ENCODE assay signal across 8 mouse cellular contexts in the genomic region with DNA sequence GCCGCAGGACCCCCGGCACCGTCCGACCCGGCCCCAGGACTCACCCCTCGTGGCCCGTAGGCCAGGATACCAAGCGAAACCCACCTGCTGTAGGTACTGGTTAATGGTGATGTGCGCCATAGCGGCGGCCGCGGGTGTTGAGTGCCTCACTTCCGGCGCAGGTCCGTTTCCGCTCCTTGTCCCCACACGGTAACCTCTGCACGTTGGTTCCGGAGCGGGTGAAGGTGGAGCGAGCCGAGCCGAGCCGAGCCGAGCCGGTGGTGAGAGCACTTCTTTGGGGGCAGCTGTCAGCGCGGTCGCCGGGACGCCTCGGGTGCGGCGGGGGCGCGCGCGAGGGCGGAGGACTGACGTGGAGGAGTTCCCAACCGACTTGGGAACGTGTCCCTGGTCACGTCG. TPM values are rescaled to one million over a fixed set of nuclear protein-coding genes. Genes with fewer than 3 reads are reported as not detected.
DNase-seq lines count a peak whose midpoint lies in the region; ATAC-seq and TF ChIP-seq lines count a peak whose summit lies in the region.

No protein-coding gene starts in this region.

- peak overlapping the region; percentile 97 for H3K27ac ChIP-seq in forebrain, postnatal 0 days (ENCODE audit: low read depth, low read length)
- peak overlapping the region; percentile 93 for H3K27ac ChIP-seq in lung, embryonic 16.5 days (ENCODE audit: low read length)

- no peaks in the 10 kb centered on the region for H3K27me3 ChIP-seq in G1E (ENCODE audit: insufficient read depth, low read length)
- no peaks in the 10 kb centered on the region for H3K27me3 ChIP-seq in forebrain, postnatal 0 days (ENCODE audit: insufficient read depth, low read length)
- no peaks in the 10 kb centered on the region for H3K27me3 ChIP-seq in lung, embryonic 16.5 days (ENCODE audit: control insufficient read depth, insufficient read depth, low read depth, low read length)

- H3K4me3 ChIP-seq in G1E (ENCODE audit: low read depth, low read length), result peak overlapping the region; percentile 100
- peak overlapping the region; percentile 96 for H3K4me3 ChIP-seq in forebrain, postnatal 0 days (ENCODE audit: low read depth, low read length)
- H3K4me3 ChIP-seq in lung, embryonic 16.5 days (ENCODE audit: low read length), result peak overlapping the region; percentile 99

- no peak for TF ChIP-seq CTCF in G1E (IDR thresholded peaks at IDR 0.05; ENCODE audit: low read depth, low read length)
- TF ChIP-seq CTCF in forebrain, postnatal 0 days (IDR thresholded peaks at IDR 0.05; ENCODE audit: low read depth), result no peak; the same call in 1 of the 2 replicates

- peaks cover 53% of the 10 kb centered on the region for H3K4me1 ChIP-seq in G1E (ENCODE audit: insufficient read depth, low read depth, low read length)
- H3K4me1 ChIP-seq in forebrain, postnatal 0 days (ENCODE audit: insufficient read depth), result peaks cover 14% of the 10 kb centered on the region
- H3K4me1 ChIP-seq in lung, embryonic 16.5 days (replicated peaks; ENCODE audit: control insufficient read depth, insufficient read depth, low read length), result peaks cover 19% of the 10 kb centered on the region

- peak overlapping the region; percentile 94 for H3K4me2 ChIP-seq in forebrain, postnatal 0 days (ENCODE audit: low read depth)
- peak overlapping the region; percentile 91 for H3K4me2 ChIP-seq in lung, embryonic 16.5 days (ENCODE audit: low read depth, low read length)

- H3K9ac ChIP-seq in forebrain, postnatal 0 days, result peak overlapping the region; percentile 82
- H3K9ac ChIP-seq in lung, embryonic 16.5 days (ENCODE audit: low read length), result peak overlapping the region; percentile 94

- 3% methylated on average over 42 of the region's 45 CpGs for WGBS in forebrain, postnatal 0 days
- WGBS in lung, embryonic 16.5 days, result under 1% methylated on average over 45 of the region's 45 CpGs

- ATAC-seq in G1E (ENCODE audit: extremely low read depth, insufficient number of reproducible peaks, low FRiP score, poor library complexity, severe bottlenecking), result peak; percentile 63
- ATAC-seq in forebrain, postnatal 0 days, result peak; percentile 87
- peak; percentile 65 to 73 for ATAC-seq in hematopoietic stem cell, adult 5-6 weeks (replicated peaks in 1 of 2; ENCODE audit: insufficient read depth in 1 of 2, low FRiP score in 2 of 2, low TSS enrichment in 1 of 2, low read depth in 1 of 2, poor library complexity in 2 of 2, severe bottlenecking in 2 of 2)
- peak; percentile 82 for ATAC-seq in lung, embryonic 16.5 days (ENCODE audit: low read depth)

- no peaks in the 10 kb centered on the region for H3K9me3 ChIP-seq in G1E (replicated peaks)
- no peaks in the 10 kb centered on the region for H3K9me3 ChIP-seq in forebrain, postnatal 0 days (ENCODE audit: low read length)
- H3K9me3 ChIP-seq in lung, embryonic 16.5 days (ENCODE audit: control insufficient read depth, low read length), result no peaks in the 10 kb centered on the region

- DNase-seq in G1E (ENCODE audit: low spot score), result peak; percentile 67
- peak; percentile 87 to 93 for DNase-seq in cerebellum, adult 18-20 months
- peak; percentile 94 for DNase-seq in forebrain, postnatal 0 days
- DNase-seq in layer of hippocampus, adult 9-10 months (ENCODE audit: low spot score), result peak; percentile 67
- peak; percentile 96 for DNase-seq in ovary, postnatal 10 days (ENCODE audit: low spot score)
- peak; percentile 83 to 90 for DNase-seq in thymus, postnatal 10 days (ENCODE audit: low spot score in 2 of 2)

- H3K36me3 ChIP-seq in G1E (replicated peaks), result peaks cover 58% of the 10 kb centered on the region
- peaks cover 10% of the 10 kb centered on the region; the same call in 1 of the 2 replicates for H3K36me3 ChIP-seq in forebrain, postnatal 0 days (ENCODE audit: insufficient read depth)
- H3K36me3 ChIP-seq in lung, embryonic 16.5 days (ENCODE audit: control insufficient read depth, insufficient read depth, low read length), result peaks cover 5% of the 10 kb centered on the region; the same call in 1 of the 2 replicates

RNA-seq across cellular contexts. Expression of a gene that starts 0.6 kb away (rescaled TPM):
- total RNA-seq in G1E (2014; fragmentation: Nextera tagmentation), result 21.6 and 26.3 TPM in 2 replicates
- 19.6 and 22.2 TPM in 2 replicates for total RNA-seq in G1E (2017)
- 9.8 and 11.6 TPM in 2 replicates for polyA plus RNA-seq in G1E (2012)
- total RNA-seq in forebrain, postnatal 0 days (2014; rRNA removed), result 27.1 and 30.3 TPM in 2 replicates
- polyA plus RNA-seq in forebrain, postnatal 0 days (2015; fragmentation: Nextera tagmentation; extraction: Ambion mirVana), result 25.8 and 32.2 TPM in 2 replicates
- 20.8 and 36.3 TPM in 2 replicates for total RNA-seq in hematopoietic stem cell, adult 5-6 weeks (2017)
- polyA plus RNA-seq in lung, embryonic 16.5 days (2015; fragmentation: Nextera tagmentation; extraction: Ambion mirVana), result 36.4 and 38.4 TPM in 2 replicates

RNA-seq across cellular contexts. Expression of a gene that starts 0.7 kb away (rescaled TPM):
- total RNA-seq in G1E (2014; fragmentation: Nextera tagmentation) (122 and 167 TPM in 2 replicates), G1E (2017) (113 and 115 TPM in 2 replicates)
- 43.4 and 54.1 TPM in 2 replicates for polyA plus RNA-seq in G1E (2012)
- 72.6 and 101 TPM in 2 replicates for total RNA-seq in forebrain, postnatal 0 days (2014; rRNA removed)
- 52.8 and 59.4 TPM in 2 replicates for polyA plus RNA-seq in forebrain, postnatal 0 days (2015; fragmentation: Nextera tagmentation; extraction: Ambion mirVana)
- total RNA-seq in hematopoietic stem cell, adult 5-6 weeks (2017), result 99.8 and 127 TPM in 2 replicates
- polyA plus RNA-seq in lung, embryonic 16.5 days (2015; fragmentation: Nextera tagmentation; extraction: Ambion mirVana), result 93.9 and 101 TPM in 2 replicates

RNA-seq across cellular contexts. Expression of a gene that starts 44.0 kb away (rescaled TPM):
- total RNA-seq in G1E (2014; fragmentation: Nextera tagmentation) (not detected in 2 replicates), G1E (2017) (0.05 and 0.12 TPM in 2 replicates)
- not detected in 2 replicates for polyA plus RNA-seq in G1E (2012)
- 0.24 TPM in 1 of 2 replicates, not detected in the other for total RNA-seq in forebrain, postnatal 0 days (2014; rRNA removed)
- polyA plus RNA-seq in forebrain, postnatal 0 days (2015; fragmentation: Nextera tagmentation; extraction: Ambion mirVana), result 0.91 TPM in 2 replicates
- total RNA-seq in hematopoietic stem cell, adult 5-6 weeks (2017), result not detected in 2 replicates
- polyA plus RNA-seq in lung, embryonic 16.5 days (2015; fragmentation: Nextera tagmentation; extraction: Ambion mirVana), result 0.33 and 1.2 TPM in 2 replicates

RNA-seq across cellular contexts. Expression of a gene that starts 54.3 kb away (rescaled TPM):
- 206 and 208 TPM in 2 replicates for total RNA-seq in G1E (2014; fragmentation: Nextera tagmentation)
- total RNA-seq in G1E (2017), result 458 and 554 TPM in 2 replicates
- 150 and 233 TPM in 2 replicates for polyA plus RNA-seq in G1E (2012)
- total RNA-seq in forebrain, postnatal 0 days (2014; rRNA removed), result 270 and 295 TPM in 2 replicates
- 356 and 373 TPM in 2 replicates for polyA plus RNA-seq in forebrain, postnatal 0 days (2015; fragmentation: Nextera tagmentation; extraction: Ambion mirVana)
- total RNA-seq in hematopoietic stem cell, adult 5-6 weeks (2017), result 138 and 151 TPM in 2 replicates
- 303 and 324 TPM in 2 replicates for polyA plus RNA-seq in lung, embryonic 16.5 days (2015; fragmentation: Nextera tagmentation; extraction: Ambion mirVana)

Comparison
In these comparisons a context has a peak if more than half of its experiments do, and no peak if none do; other contexts are left out.
1. Peak in every context shown above with its lines: DNase-seq, ATAC-seq, H3K4me3 ChIP-seq and H3K27ac ChIP-seq.